Mouse (Mus musculus) cerebral cortex, adult 2 months (tissue): Measurements from ENCODE around the gene Phlda1.

Experiments
- WGBS: fragments of 180-500 bp; shearing (Covaris S2); methylation state at CpG from one replicate; pipeline ENCODE4 v1.1.7; 2018; 5-methylcytosine and 5-hydroxymethylcytosine counted together

Gene Phlda1

GRCm38 (mm10) chr10:111527613-111528012 is 21.5 kb downstream of the Phlda1 start:
- 87% methylated on average over 7 of the region's 7 CpGs for WGBS

- WGBS = 71% methylated on average over 4 of the region's 4 CpGs
Observed at GRCm38 (mm10) chr10:111528283-111528682, 22.2 kb downstream of the Phlda1 start.

DNA sequence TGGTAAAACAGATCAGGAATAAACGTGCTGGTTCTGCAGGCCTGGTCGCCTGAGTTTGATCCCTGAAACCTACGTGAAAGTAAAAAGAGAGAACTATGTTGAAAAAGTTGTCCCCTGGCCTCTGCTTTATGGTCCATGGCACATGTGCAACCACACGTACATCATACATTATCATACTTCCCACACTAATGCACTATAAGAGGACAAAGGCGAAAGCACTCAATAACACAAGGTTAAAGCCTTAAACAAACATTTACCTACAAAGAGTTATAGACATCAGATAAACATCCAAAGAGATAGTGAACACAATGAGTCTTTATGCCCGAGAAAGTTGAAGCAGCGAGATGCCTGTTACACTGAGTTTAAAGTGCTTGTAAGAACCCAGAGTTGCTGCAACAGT is 24.3 kb downstream of the Phlda1 start:
- 94% methylated on average over 7 of the region's 7 CpGs for WGBS

- WGBS = 96% methylated on average over 8 of the region's 8 CpGs
Observed at GRCm38 (mm10) chr10:111534691-111535090, 28.6 kb downstream of the Phlda1 start.

DNA sequence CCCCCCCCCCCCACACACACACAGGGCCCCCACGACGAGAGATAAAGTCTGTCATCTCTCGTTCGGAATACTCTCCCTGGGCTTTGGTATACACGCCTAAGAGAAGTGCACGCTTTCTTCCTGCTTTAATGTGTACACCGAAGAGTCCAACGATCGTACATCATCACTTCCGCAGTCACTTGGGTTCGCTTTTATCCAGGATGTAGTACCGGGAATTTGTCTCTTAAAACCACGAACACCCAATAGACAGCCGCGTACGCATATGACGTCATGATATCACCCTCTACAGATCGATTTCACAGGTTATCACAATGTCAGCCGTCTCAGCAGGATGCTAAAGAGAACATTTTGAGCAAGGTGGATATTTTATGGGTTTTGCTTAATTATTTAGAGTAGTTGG is 31.3 kb downstream of the Phlda1 start:
- WGBS = 91% methylated on average over 19 of the region's 19 CpGs

DNA sequence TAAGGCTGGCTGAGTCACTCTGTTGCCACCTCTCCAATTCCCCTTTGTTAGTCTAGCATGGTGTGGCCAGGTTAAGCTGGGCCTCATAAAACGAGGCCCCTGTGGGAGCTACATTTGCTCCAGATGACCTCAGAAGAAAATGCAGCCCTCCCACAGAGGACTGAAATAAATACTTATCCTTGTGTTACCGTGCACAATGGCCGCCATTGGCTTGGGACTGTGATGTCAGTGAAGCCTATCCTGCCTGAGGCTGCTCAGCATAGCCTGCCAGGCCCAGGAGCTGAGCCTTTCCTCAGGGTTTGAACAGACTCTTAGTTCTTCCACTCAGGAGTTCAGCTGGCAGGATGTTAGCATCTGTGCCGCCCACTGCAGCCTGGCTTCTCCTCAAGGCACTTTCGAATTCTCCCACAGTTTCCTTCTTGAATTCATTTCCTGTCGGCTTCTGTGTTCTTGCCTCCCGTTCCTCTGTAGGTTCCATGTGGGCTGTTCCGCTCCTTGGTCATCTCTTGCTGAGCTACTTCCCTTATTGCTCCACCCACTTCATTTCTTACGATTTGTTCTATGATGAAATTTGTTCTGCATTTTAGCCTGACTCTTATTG is 33.7 kb downstream of the Phlda1 start:
- WGBS = 17% methylated on average over 9 of the region's 9 CpGs

DNA sequence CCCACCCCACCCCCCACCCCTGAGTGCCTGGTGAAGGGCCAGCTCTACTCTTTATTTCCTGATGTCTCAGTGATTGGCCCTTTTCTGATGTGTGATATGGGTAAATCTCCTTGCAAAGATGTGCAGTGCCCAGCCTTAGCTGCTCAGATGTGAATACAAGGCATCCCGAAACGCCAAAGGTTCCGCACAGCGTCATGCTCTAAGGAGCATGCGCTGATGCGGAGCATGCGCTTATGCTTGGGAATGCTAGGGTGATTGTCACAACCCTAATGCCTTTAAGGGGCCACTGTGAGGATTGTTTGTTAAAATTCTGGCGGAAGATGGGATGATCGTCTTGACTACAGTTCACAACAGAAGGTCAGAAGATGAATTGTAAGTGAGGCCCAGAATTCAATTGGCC is 34.6 kb downstream of the Phlda1 start:
- 95% methylated on average over 9 of the region's 9 CpGs for WGBS

DNA sequence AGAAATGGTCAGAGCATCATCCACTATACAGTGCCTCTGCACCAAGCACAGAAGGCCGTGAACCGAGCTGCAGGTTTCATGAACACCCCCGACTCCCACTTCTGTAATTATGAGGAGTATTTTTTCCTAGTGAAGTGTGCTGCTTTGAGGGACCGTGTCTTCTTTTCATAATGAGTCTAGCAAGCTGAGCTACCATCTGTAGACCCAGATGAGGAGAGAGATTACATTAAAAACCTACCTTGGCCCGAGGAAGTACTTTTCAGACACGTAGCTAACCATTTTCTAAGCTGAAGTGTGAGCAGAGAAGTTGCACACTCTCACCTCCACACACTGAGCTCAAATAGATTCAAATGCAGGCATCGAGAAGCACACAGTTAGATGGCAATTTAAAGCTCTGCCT is 37.0 kb downstream of the Phlda1 start:
- WGBS = 59% methylated on average over 7 of the region's 7 CpGs

- 40% methylated on average over 7 of the region's 7 CpGs for WGBS
Observed at GRCm38 (mm10) chr10:111543781-111544260, 37.7 kb downstream of the Phlda1 start.

GRCm38 (mm10) chr10:111544311-111544710 is 38.2 kb downstream of the Phlda1 start:
- WGBS = 84% methylated on average over 4 of the region's 4 CpGs

DNA sequence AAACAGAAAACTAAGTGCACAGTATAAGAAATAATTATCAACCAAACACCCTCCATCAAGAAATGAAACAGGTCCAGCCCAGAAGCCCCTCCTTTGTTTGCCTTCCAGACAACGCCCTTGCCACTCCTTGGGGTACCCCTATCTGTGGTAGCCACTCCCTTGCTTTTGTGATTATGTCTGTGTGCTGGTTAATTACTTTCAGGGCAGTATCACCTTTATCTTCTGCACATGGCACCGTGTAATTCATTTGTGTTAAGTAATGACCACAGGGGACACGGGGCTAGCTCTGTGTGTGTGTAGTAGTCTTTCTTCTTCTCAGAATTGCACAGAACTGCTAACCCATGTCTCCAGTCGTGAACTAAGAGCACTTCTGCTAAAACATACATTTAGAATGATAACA is 39.6 kb downstream of the Phlda1 start:
- WGBS = 87% methylated on average over 4 of the region's 4 CpGs

- WGBS = 33% methylated on average over 10 of the region's 10 CpGs
Observed at GRCm38 (mm10) chr10:111547881-111548372, 41.8 kb downstream of the Phlda1 start.

GRCm38 (mm10) chr10:111550075-111550695 is 44.1 kb downstream of the Phlda1 start:
- WGBS = 81% methylated on average over 6 of the region's 6 CpGs

- 87% methylated on average over 7 of the region's 7 CpGs for WGBS
Observed at GRCm38 (mm10) chr10:111553695-111554094, 47.6 kb downstream of the Phlda1 start.

GRCm38 (mm10) chr10:111554651-111555050 is 48.6 kb downstream of the Phlda1 start:
- WGBS = 90% methylated on average over 5 of the region's 5 CpGs

DNA sequence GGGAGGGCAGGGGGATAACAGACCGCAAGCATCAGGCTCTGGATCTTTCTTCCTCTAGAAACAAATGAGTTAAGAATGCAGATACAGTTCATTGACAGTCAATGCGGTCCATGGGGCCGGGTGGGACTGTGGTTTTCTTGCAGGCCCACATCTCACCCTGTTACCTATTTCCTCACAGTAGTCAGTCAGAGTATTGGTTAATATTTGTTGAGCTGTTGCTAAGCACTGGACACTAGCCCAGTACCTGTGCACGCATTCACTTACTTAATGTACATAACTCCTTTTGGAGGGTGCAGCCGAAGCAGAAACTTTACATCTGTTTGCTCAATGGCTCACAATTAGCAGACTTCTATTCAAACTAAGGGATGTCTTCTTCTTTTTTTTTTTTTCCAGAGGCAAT is 52.1 kb downstream of the Phlda1 start:
- WGBS = 90% methylated on average over 5 of the region's 5 CpGs
